Mouse (Mus musculus) ZHBTc4 (cell line): Measurements from ENCODE around the gene Slc43a2.
A peak's percentile ranks its signal among the peaks of the same experiment; 100 is the strongest.

ENCODE experiments used
- DNase-seq: peaks from one replicate; pipeline ENCODE4 v3.0.0-alpha.2; 2011; ENCODE audit warnings: low read depth, low spot score

Slc43a2 gene

GRCm38 (mm10) chr11:75550200-75550946 is 18.9 kb downstream of the Slc43a2 start:
- DNase-seq = no peak

DNA sequence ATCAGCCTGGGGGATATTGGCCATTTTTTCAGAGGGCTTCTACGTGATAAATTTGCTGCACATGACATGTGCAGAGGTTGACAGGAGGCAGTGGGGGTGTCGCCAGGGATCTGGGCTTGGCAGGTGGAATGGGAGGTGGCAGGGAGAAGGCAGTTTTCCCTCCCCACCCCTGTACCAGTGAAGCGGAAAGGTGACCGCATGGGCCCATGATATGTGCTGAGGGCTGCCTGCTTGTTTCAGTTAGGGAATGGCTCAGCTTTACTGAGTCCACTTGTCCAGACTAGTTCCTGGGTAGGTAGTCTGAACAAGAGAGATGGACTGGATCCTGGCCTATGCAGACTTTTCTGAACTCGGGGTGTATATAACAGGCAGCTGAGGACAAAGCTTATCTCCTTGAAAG is 19.8 kb downstream of the Slc43a2 start:
- DNase-seq = no peak

- no peak for DNase-seq
These were observed 20.5 kb downstream of the Slc43a2 start for GRCm38 (mm10) chr11:75551961-75552441.

- DNase-seq = no peak
These were observed 21.5 kb downstream of the Slc43a2 start for GRCm38 (mm10) chr11:75552906-75553482.

- peak; percentile 65 for DNase-seq
These were observed 24.5 kb downstream of the Slc43a2 start for GRCm38 (mm10) chr11:75556006-75556405.

DNA sequence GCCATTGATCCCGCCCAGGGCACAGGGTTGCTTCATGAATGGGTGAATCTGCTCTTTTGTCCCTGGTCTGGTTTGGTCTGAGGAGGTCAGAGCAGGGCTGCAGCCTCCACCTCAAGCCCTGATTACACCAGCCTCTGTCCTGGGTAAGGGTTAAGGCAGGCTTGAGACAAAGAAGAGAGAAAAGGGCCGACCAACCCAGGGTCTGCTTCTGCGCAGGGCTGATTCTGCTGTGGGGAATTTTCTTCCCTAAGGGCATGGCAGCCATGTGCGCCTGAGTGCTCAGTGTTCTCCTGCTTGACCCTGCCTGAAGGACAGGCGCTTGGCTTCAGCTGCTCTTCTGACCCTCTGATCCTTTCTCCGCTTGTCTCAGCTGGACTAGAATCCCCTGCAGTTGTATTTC is 25.6 kb downstream of the Slc43a2 start:
- peak; percentile 79 for DNase-seq

- DNase-seq = peak; percentile 90
These were observed 26.6 kb downstream of the Slc43a2 start for GRCm38 (mm10) chr11:75558101-75558500.

- no peak for DNase-seq
These were observed 28.5 kb downstream of the Slc43a2 start for GRCm38 (mm10) chr11:75559870-75560504.

- no peak for DNase-seq
These were observed 29.3 kb downstream of the Slc43a2 start for GRCm38 (mm10) chr11:75560530-75561409.

DNA sequence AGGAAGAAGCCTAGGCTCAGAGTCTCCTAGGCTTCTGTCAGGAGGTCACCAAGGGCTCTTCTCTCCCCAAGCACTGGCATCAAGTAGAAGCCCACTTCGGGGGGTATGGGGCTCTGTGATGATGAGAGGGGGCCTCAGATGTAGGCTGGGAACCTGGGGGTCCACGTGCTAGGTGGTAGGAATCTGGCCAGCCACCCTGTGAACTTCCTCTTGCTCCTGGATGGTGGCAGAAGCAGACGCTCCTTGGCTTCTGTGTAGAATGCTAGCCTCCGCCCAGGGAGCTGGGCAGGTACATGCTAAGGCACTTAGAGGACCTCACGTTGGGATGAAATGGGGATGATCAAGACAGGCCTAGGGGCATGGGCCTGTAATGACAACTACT is 29.9 kb downstream of the Slc43a2 start:
- no peak for DNase-seq

DNA sequence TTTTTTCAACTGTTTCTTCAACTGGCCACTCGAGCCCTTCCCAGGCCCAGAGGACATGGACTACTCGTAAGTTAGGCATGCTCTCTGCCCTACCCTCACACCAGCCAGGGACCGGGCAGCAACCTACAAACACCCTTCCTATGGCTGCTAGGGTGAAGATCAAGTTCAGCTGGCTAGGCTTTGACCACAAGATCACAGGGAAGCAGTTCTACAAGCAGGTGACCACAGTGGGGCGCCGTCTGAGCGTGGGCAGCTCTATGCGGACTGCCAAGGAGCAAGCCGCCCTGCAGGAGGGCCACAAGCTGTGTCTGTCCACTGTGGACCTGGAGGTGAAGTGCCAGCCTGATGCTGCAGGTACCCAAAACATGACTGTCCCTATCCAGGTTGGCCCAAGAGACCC is 31.3 kb downstream of the Slc43a2 start:
- no peak for DNase-seq

DNA sequence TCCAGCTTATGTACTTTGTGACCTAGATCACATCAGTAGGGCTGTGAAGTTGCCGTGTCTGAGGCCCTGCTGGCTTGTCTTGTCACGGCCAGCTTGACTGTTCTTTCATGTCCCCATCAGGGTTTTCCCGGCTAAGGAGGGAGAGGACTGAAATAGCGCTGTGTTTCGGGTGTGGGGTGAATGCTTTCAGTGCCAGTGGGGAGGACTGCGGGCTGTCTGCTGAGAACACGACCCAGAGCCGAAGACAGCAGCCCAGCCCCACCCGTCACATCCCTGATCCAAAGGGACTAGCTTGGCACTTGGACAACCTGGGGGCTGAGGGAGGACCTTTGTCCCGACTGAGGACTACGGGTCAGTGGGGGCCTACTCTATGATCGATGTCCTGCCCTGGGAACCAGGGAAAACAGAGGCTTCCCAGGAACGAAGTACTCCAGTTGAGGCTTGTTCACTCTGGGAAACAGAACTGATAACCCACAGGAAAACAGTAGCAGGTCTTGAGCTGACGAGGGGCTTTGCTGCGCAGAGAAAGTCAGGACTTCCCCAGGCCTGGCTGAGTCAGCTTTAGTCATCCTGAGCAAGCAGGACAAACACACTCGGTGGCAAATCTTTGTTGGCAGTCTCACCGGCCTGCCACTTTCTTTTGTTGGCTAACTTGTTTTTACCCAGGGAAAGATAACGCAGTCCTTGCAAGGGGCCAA is 32.5 kb downstream of the Slc43a2 start:
- no peak for DNase-seq

DNA sequence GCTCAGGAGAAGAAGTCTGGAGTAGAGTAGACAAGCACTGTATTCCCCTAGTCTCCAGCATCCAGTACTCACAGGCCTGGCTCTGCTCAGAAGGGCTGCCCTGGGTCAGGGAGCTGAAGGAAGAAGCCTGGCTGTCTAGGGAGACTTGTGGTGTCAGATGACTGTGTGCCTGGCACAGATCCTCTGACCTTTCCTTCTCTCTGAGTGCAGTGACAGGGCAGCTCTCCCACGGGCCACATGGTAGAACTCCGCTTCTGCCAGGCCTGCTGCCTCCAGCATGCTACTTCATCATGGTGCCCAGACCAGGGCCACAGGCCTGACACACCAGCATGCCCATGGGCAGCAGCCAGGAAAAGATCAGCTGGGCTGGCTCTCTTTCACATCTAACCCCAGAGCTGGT is 34.4 kb downstream of the Slc43a2 start:
- no peak for DNase-seq

- DNase-seq = no peak
These were observed 35.0 kb downstream of the Slc43a2 start for GRCm38 (mm10) chr11:75566276-75567196.

DNA sequence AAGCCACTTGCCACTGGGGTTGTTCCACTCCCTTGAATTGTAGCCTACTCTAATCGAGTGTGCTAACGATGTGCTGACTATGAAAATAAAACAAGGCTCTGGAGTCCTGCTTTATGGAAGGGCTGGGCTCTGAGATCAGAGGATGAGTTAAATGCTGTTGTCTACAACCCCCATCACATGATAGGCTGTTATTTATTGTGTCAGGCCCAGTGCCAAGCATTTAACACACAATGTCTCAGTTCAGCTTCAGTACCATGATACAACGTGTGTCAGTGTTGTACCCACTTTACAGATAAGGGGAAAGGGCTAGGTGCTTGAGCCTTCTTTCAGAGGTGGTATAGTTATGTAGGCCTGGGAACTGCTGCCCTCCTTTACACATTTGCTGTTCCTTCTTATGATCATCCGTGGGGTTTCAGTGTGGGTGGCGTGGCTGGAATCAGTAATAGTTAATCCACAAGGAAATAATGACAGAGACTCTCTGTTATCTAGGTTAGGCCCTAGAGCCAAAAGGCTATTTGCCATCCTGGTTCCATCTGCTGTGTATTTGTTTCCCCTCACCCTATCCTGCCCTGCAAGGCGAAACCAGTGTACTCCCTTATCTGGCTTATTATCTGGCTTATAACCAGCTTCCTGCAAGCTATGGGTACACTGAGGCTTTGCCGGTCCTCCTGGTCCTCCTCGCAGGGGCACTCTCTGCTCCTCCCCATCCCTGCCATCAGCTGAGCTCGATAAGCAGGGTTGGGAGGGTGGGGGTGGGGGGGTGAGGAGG is 36.0 kb downstream of the Slc43a2 start:
- DNase-seq = no peak

- DNase-seq = no peak
These were observed 36.6 kb downstream of the Slc43a2 start for GRCm38 (mm10) chr11:75568115-75568511.

DNA sequence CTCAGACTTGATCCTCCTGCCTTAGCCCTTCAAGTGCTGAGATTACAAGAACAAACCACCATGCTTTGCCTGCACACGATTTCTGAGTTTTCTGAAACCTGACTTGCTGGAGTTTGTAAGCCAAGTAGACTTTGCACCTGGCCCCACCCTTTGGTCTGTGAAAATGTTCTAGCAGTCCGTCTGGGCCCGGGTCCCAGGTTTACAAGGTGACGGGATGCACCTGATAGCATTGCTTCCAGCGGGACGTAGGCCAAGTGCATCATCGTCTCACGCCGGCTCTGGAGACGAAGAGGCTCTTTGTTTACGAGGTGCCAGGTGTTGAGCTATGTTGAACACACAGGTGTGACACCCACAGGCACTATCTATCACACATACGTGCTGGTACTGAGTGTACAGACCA is 37.5 kb downstream of the Slc43a2 start:
- DNase-seq = no peak

GRCm38 (mm10) chr11:75570375-75571125 is 39.1 kb downstream of the Slc43a2 start:
- DNase-seq = no peak
